Mouse (Mus musculus) forebrain, embryonic 13.5 days (tissue): ENCODE measurements around the gene Cd177. TPM values are rescaled to one million over a fixed set of nuclear protein-coding genes. Genes with fewer than 3 reads are reported as not detected.
"Not testable (repeated sequence)": the region's sequence is repeated elsewhere in the genome, so short reads cannot be mapped to it uniquely, and the experiment has no call there.

Experiments used
- ATAC-seq: fragments of 200-750 bp; cut with Nextera tagmentation; 2 replicates; pipeline ENCODE4 v1.8.0; 2017
- H3K27ac ChIP-seq: fragments of 300-500 bp; sonication (generic); 2 replicates; pipeline ENCODE4 v1.5.1; 2015; ENCODE audit warnings: inconsistent platforms, mild to moderate bottlenecking, moderate library complexity
- H3K27me3 ChIP-seq: fragments of 300-500 bp; sonication (generic); 2 replicates; pipeline ENCODE4 v1.6.1; 2015; ENCODE audit warnings: mild to moderate bottlenecking, inconsistent platforms
- H3K36me3 ChIP-seq: fragments of 300-500 bp; sonication (generic); 2 replicates; pipeline ENCODE4 v1.6.1; 2015; ENCODE audit warnings: mild to moderate bottlenecking, inconsistent platforms; ENCODE audit not compliant: poor library complexity, severe bottlenecking
- H3K4me1 ChIP-seq: fragments of 300-500 bp; sonication (generic); 2 replicates; pipeline ENCODE4 v1.6.1; 2015; ENCODE audit warnings: inconsistent platforms
- H3K4me2 ChIP-seq: fragments of 300-500 bp; sonication (generic); 2 replicates; pipeline ENCODE4 v1.6.1; 2015; ENCODE audit warnings: inconsistent platforms, mild to moderate bottlenecking, moderate library complexity
- H3K4me3 ChIP-seq: fragments of 300-500 bp; sonication (generic); 2 replicates; pipeline ENCODE4 v1.5.1; 2015; ENCODE audit warnings: mild to moderate bottlenecking, inconsistent platforms
- H3K9ac ChIP-seq: fragments of 300-500 bp; sonication (generic); 2 replicates; pipeline ENCODE4 v1.6.1; 2015; ENCODE audit warnings: mild to moderate bottlenecking, inconsistent platforms
- H3K9me3 ChIP-seq: fragments of 300-500 bp; sonication (generic); replicated peaks from 2 replicates; pipeline ENCODE4 v1.6.1; 2016; ENCODE audit warnings: inconsistent platforms
- WGBS: fragments of 180-500 bp; shearing (Covaris S2); methylation state at CpG from one replicate; pipeline ENCODE4 v1.1.7; 2015; 5-methylcytosine and 5-hydroxymethylcytosine counted together
- polyA plus RNA-seq: library from polyadenylated mRNA; unstranded; fragments of >200 nt; fragmentation: Nextera tagmentation; extraction: Ambion mirVana; gene quantifications from 2 replicates; pipeline ENCODE4 v1.2.1, GENCODE M21; 2015

Gene Cd177
- 0.05 and 0.10 TPM in 2 replicates for polyA plus RNA-seq

GRCm38 (mm10) chr7:24760211-24760610 lies at the start of gene Cd177:
Gene Cd177, minus strand, starts transcription at chr7:24760311.
- no peak for ATAC-seq
- H3K4me2 ChIP-seq, result no peak within 1 kb of the TSS
- no peak within 1 kb of the TSS for H3K27ac ChIP-seq
- no peaks in the 10 kb centered on the region for H3K9me3 ChIP-seq
- no peaks in the 10 kb centered on the region for H3K27me3 ChIP-seq
- H3K4me1 ChIP-seq, result no peaks in the 10 kb centered on the region
- WGBS, result 85% methylated on average over 6 of the region's 6 CpGs
- H3K36me3 ChIP-seq, result no peaks in the 10 kb centered on the region
- no peak within 1 kb of the TSS for H3K4me3 ChIP-seq
- H3K9ac ChIP-seq, result no peak within 1 kb of the TSS

DNA sequence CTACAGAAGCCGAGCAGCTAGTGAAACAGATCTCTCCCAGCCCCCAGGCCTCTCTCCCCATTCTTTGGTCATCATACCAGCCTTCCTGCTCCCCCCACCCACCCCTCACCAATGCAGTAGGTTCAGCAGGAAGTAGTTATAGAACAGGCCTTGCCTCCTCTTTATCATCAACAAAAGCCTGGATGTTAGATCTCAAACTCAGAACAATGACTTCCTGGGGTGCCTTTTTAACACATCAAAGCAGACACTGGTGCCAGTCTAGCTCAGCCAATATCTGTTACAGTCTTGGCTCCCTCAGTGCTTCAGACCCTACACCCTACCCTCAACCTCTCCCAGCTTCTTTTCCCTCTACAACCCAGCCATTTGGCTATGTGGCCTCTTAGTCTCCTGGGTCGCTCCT lies 48.9 kb upstream of the Cd177 start:
- Histone ChIP-seq H3K4me3 (no peak overlapping the region), H3K9ac (no peak overlapping the region), H3K36me3 (no peaks in the 10 kb centered on the region), H3K27ac (no peak overlapping the region), H3K27me3 (no peaks in the 10 kb centered on the region), H3K9me3 (no peaks in the 10 kb centered on the region), H3K4me1 (no peaks in the 10 kb centered on the region), H3K4me2 (no peak overlapping the region)
- ATAC-seq, result no peak
- 45% methylated on average over 2 of the region's 2 CpGs for WGBS

- 72% methylated on average over 6 of the region's 6 CpGs for WGBS
- Histone ChIP-seq H3K4me3 (no peak overlapping the region), H3K36me3 (no peaks in the 10 kb centered on the region), H3K9me3 (no peaks in the 10 kb centered on the region), H3K9ac (no peak overlapping the region), H3K4me1 (no peaks in the 10 kb centered on the region), H3K27ac (no peak overlapping the region), H3K4me2 (no peak overlapping the region), H3K27me3 (no peaks in the 10 kb centered on the region)
- ATAC-seq, result no peak
Observed at GRCm38 (mm10) chr7:24804826-24805225, 44.7 kb upstream of the Cd177 start.

DNA sequence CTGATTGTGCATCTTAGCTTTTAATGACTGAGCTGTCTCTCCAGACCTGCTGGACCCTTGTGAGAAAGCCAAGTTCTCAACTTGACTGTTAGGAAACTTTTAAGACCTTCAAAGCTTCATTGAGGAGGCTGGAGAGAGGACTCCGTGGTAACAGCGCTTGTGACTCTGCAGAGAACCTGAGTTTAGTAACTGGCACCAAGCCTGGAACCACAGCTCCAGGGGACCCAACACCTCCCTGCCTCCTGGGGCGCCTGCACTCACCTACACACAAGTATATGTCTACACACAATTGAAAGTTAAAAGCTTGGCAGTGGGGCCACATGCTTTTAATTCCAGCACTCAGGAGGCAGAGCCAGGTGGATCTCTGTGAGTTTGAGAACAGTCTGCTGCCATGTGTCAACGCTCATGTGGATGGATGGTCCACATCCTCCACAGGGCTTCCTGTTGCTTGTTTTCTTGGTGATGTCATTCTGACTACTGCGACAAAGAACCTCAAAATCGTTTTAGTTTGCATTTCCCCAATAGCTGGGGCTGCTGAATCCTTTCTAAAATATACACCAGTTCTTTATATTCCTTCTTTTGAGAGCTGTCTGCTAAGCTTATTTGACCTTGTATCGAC lies 42.1 kb upstream of the Cd177 start:
- H3K27me3 ChIP-seq, result no peaks in the 10 kb centered on the region
- 81% methylated on average over 7 of the region's 7 CpGs for WGBS
- no peak overlapping the region for H3K27ac ChIP-seq
- H3K36me3 ChIP-seq, result no peaks in the 10 kb centered on the region
- no peak overlapping the region for H3K9ac ChIP-seq
- no peak for ATAC-seq
- no peak overlapping the region for H3K4me3 ChIP-seq
- no peak overlapping the region for H3K4me2 ChIP-seq
- no peaks in the 10 kb centered on the region for H3K4me1 ChIP-seq
- peaks cover 8% of the 10 kb centered on the region; the same call in 1 of the 2 replicates for H3K9me3 ChIP-seq

GRCm38 (mm10) chr7:24797918-24798317 lies 37.8 kb upstream of the Cd177 start:
- 92% methylated on average over 1 of the region's 1 CpGs for WGBS
- H3K4me3 ChIP-seq, result no peak overlapping the region
- H3K27me3 ChIP-seq, result no peaks in the 10 kb centered on the region
- ATAC-seq, result no peak
- H3K36me3 ChIP-seq, result no peaks in the 10 kb centered on the region
- H3K9ac ChIP-seq, result no peak overlapping the region
- H3K4me1 ChIP-seq, result no peaks in the 10 kb centered on the region
- H3K27ac ChIP-seq, result no peak overlapping the region
- peaks cover 8% of the 10 kb centered on the region; the same call in 1 of the 2 replicates for H3K9me3 ChIP-seq
- no peak overlapping the region for H3K4me2 ChIP-seq

GRCm38 (mm10) chr7:24776918-24777317 lies 16.8 kb upstream of the Cd177 start, which contains the start of gene Ceacam10:
Gene Ceacam10, plus strand, starts transcription at chr7:24777206.
- not testable (repeated sequence) for H3K4me2 ChIP-seq, H3K4me3 ChIP-seq, H3K27ac ChIP-seq, H3K27me3 ChIP-seq, H3K4me1 ChIP-seq, H3K9me3 ChIP-seq, H3K9ac ChIP-seq, H3K36me3 ChIP-seq, ATAC-seq
- WGBS, result 46% methylated on average over 4 of the region's 4 CpGs

DNA sequence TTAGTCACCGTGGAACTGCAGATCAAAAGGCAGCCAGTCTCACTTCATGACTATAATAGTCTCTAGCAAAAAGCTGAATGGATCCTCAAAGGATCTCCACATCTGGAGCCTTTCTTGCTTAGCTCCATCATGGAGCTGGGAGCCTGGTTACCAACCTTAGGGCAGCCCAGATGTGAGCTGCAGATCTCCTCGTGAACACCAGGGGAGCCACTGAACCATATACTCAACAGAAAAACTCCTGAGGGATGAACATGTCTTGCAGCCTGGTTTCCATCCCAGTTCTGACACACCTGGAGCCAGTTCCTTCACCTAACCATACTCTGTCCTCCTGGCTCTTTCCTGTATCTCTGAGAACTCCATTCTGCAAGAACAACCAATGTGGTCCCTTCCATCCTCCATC lies 16.0 kb upstream of the Cd177 start:
- WGBS, result 71% methylated on average over 2 of the region's 2 CpGs
- no peaks in the 10 kb centered on the region for H3K27me3 ChIP-seq
- no peaks in the 10 kb centered on the region for H3K36me3 ChIP-seq
- no peak overlapping the region for H3K9ac ChIP-seq
- H3K9me3 ChIP-seq, result no peaks in the 10 kb centered on the region
- no peak overlapping the region for H3K4me3 ChIP-seq
- no peak overlapping the region for H3K4me2 ChIP-seq
- no peak overlapping the region for H3K27ac ChIP-seq
- no peaks in the 10 kb centered on the region for H3K4me1 ChIP-seq
- ATAC-seq, result no peak

DNA sequence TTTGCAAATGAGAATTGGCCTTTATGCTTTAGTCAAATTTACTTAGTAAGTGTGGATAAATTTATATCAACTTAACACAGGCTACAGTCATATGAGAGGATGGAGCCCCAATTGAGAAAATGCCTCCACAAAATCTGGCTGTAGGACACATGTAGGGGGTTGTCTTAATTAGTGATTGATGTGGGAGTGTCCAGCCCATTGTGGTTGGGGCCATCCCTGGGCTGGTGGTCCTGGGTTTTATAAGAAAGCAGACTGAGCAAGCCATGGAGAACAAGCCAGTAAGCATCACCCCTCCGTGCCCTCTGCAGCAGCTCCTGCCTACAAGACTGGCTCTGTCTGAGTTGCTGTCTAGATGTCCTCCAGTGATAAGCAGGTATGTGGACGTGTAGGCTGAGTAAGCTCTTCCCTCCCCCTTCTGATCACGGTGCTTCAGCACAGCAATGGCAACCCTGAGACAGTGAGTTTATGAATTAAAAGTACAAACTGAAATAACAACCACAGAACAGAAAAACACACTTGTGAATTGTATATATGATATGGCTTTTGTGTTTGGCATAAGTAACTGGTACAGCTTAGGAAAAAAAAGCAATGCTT lies 13.9 kb upstream of the Cd177 start:
- no peak overlapping the region for H3K27ac ChIP-seq

GRCm38 (mm10) chr7:24771361-24771760 lies 11.2 kb upstream of the Cd177 start:
- no peaks in the 10 kb centered on the region; the same call in 1 of the 2 replicates for H3K27me3 ChIP-seq
- no peak overlapping the region for H3K4me2 ChIP-seq
- H3K4me1 ChIP-seq, result no peaks in the 10 kb centered on the region
- H3K4me3 ChIP-seq, result no peak overlapping the region
- no peak for ATAC-seq
- H3K27ac ChIP-seq, result no peak overlapping the region
- H3K9ac ChIP-seq, result no peak overlapping the region
- no peaks in the 10 kb centered on the region for H3K9me3 ChIP-seq
- H3K36me3 ChIP-seq, result no peaks in the 10 kb centered on the region

More for the DNA sequence above, 13.9 kb upstream of the Cd177 start:
- Histone ChIP-seq H3K4me2 (no peak overlapping the region), H3K9ac (no peak overlapping the region), H3K4me1 (no peaks in the 10 kb centered on the region), H3K4me3 (no peak overlapping the region), H3K27me3 (no peaks in the 10 kb centered on the region), H3K9me3 (no peaks in the 10 kb centered on the region), H3K36me3 (no peaks in the 10 kb centered on the region)
- WGBS, result 69% methylated on average over 3 of the region's 3 CpGs
- no peak for ATAC-seq

GRCm38 (mm10) chr7:24762574-24762973 lies 2.5 kb upstream of the Cd177 start:
- Histone ChIP-seq H3K4me3 (no peak overlapping the region), H3K36me3 (no peaks in the 10 kb centered on the region), H3K27ac (no peak overlapping the region), H3K9ac (no peak overlapping the region), H3K4me2 (no peak overlapping the region), H3K4me1 (no peaks in the 10 kb centered on the region), H3K9me3 (no peaks in the 10 kb centered on the region), H3K27me3 (no peaks in the 10 kb centered on the region; the same call in 1 of the 2 replicates)
- 89% methylated on average over 8 of the region's 8 CpGs for WGBS
- no peak for ATAC-seq

- H3K4me2 ChIP-seq, result no peak overlapping the region
- no peak overlapping the region for H3K9ac ChIP-seq
- no peaks in the 10 kb centered on the region; the same call in 1 of the 2 replicates for H3K27me3 ChIP-seq
- no peak overlapping the region for H3K4me3 ChIP-seq
- no peaks in the 10 kb centered on the region for H3K36me3 ChIP-seq
- no peaks in the 10 kb centered on the region for H3K9me3 ChIP-seq
- ATAC-seq, result no peak
- WGBS, result 75% methylated on average over 6 of the region's 6 CpGs
- no peaks in the 10 kb centered on the region for H3K4me1 ChIP-seq
- no peak overlapping the region for H3K27ac ChIP-seq
Observed at GRCm38 (mm10) chr7:24761161-24761560, 1.1 kb upstream of the Cd177 start.

GRCm38 (mm10) chr7:24758520-24758919 lies 1.6 kb downstream of the Cd177 start:
- Histone ChIP-seq H3K9ac (no peak overlapping the region), H3K36me3 (no peaks in the 10 kb centered on the region), H3K4me3 (no peak overlapping the region), H3K27me3 (no peaks in the 10 kb centered on the region), H3K27ac (no peak overlapping the region), H3K9me3 (no peaks in the 10 kb centered on the region), H3K4me2 (no peak overlapping the region), H3K4me1 (no peaks in the 10 kb centered on the region)
- 95% methylated on average over 1 of the region's 1 CpGs for WGBS
- no peak for ATAC-seq

GRCm38 (mm10) chr7:24753476-24753875 lies 6.6 kb downstream of the Cd177 start:
- whole genome bisulfite sequencing, result 84% methylated on average over 5 of the region's 5 CpGs
- H3K4me2 ChIP-seq, result no peak overlapping the region
- no peaks in the 10 kb centered on the region for H3K36me3 ChIP-seq
- no peak overlapping the region for H3K9ac ChIP-seq
- H3K9me3 ChIP-seq, result no peaks in the 10 kb centered on the region
- H3K27ac ChIP-seq, result no peak overlapping the region
- H3K4me1 ChIP-seq, result peaks cover 7% of the 10 kb centered on the region; the same call in 1 of the 2 replicates
- no peak overlapping the region for H3K4me3 ChIP-seq
- ATAC-seq, result no peak
- no peaks in the 10 kb centered on the region for H3K27me3 ChIP-seq
